Mouse (Mus musculus): ENCODE data around the gene Apoe. TPM values are rescaled to one million over a fixed set of nuclear protein-coding genes. Genes with fewer than 3 reads are reported as not detected.
A peak's percentile ranks its signal among the peaks of the same experiment; 100 is the strongest.
"Not testable (repeated sequence)": the region's sequence is repeated elsewhere in the genome, so short reads cannot be mapped to it uniquely, and the experiment has no call there.

The Apoe gene
- total RNA-seq, 1 experiment: 683 TPM

DNA sequence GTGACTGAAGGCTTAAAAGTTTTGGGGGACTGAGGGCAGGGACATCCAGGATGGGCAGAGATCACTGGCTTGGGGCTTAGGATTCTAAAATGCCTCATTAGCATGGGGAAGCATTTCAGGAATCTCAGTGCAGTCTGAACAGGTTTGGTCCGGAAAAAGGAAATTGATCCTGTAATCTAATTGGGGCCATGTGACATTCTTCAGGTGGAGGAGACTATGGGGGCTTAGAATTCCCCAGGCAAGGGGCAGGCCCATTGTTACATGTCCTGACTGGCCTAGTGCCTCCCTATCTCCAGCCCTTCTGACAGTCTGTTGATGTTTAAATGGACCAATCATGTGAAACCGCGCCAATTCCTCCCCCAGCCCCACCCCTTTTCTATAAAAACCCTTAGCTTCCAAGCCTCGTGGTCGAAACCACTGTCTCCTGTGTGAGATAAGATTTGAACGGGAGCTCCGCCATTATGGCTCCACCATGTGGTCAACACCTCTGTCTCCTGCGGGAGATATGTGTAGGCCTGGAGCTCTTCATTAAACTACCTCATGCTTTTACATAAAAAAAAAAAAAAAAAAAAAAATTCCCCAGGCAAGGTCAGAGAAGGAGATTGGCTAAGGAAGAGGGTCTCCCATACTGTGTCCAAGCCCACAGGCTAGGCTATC is 11.9 kb downstream of the Apoe start:
- in situ Hi-C loops (cut with MboI; ENCODE audit: low sequenced_read_pairs in 2 of 2, unreplicated experiment in 2 of 2); H3K36me3 ChIP-seq (ENCODE audit: control insufficient read depth, insufficient read depth, low read length, poor library complexity, severe bottlenecking); DNase-seq (ENCODE audit: low read depth, low spot score); H3K4me3 ChIP-seq (ENCODE audit: insufficient read depth in 1 of 2, low read depth in 1 of 2, low read length in 2 of 2, poor library complexity in 1 of 2, severe bottlenecking in 1 of 2); H3K9me3 ChIP-seq (ENCODE audit: control insufficient read depth, insufficient read depth, low read depth, low read length): not testable (repeated sequence)
- Histone ChIP-seq H3K9ac (ENCODE audit: insufficient read depth, low read depth, low read length, poor library complexity, severe bottlenecking) (peak overlapping the region; percentile 41; the same call in 1 of the 2 replicates), H3K27ac (ENCODE audit: insufficient read depth, low read depth, low read length, poor library complexity, severe bottlenecking) (peak overlapping the region; percentile 92), H3K4me1 (ENCODE audit: control insufficient read depth in 2 of 2, insufficient read depth in 2 of 2, low read length in 2 of 2, poor library complexity in 1 of 2) (peaks cover 0 to 23% of the 10 kb centered on the region in 2 experiments; a peak in 3 of 4 replicates)
- 0 out of 2 replicates have a peak, but pooled peaks have one; percentile 10 for TF ChIP-seq ZNF384 (IDR thresholded peaks at IDR 0.05; ENCODE audit: low read depth, low read length)

DNA sequence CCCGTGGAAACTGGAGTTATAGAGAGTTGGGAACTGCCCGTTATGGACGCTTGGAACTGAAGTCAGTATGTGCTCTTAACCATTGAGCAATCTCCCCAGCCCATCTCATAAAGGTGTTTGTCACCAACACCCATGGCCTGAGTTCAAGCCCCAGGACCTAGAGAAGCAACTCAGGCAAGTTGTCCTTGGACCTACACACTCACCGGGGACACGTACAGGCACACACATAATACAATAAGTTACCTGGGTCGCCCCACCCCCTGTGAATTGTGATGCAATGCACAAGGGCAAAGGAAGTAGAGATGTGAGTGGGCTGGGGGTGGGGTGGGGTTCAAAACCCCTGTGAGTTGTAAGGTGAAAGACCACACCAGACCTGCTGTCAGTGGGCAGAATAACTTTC is 12.5 kb downstream of the Apoe start:
- H3K4me1 ChIP-seq (ENCODE audit: control insufficient read depth in 2 of 2, insufficient read depth in 2 of 2, low read length in 2 of 2, poor library complexity in 1 of 2): peaks cover 0 to 23% of the 10 kb centered on the region in 2 experiments; a peak in 3 of 4 replicates
- no peaks in the 10 kb centered on the region; the same call in 1 of the 2 replicates for H3K36me3 ChIP-seq (ENCODE audit: control insufficient read depth, insufficient read depth, low read length, poor library complexity, severe bottlenecking)
- peak overlapping the region; percentile 92 for H3K27ac ChIP-seq (ENCODE audit: insufficient read depth, low read depth, low read length, poor library complexity, severe bottlenecking)
- TF ChIP-seq CHD2 (IDR thresholded peaks at IDR 0.05; ENCODE audit: low read depth, low read length): no peak
- TF ChIP-seq MAFK (IDR thresholded peaks at IDR 0.05; ENCODE audit: insufficient read depth, low read depth, low read length): no peak
- TF ChIP-seq ZC3H11A (IDR thresholded peaks at IDR 0.05; ENCODE audit: borderline replicate concordance, low read depth, low read length): no peak
- no peak for TF ChIP-seq ZNF384 (IDR thresholded peaks at IDR 0.05; ENCODE audit: low read depth, low read length)
- no peak for TF ChIP-seq HCFC1 (IDR thresholded peaks at IDR 0.05; ENCODE audit: borderline replicate concordance, insufficient read depth, low read length)
- H3K9me3 ChIP-seq (ENCODE audit: control insufficient read depth, insufficient read depth, low read depth, low read length): no peaks in the 10 kb centered on the region
- H3K9ac ChIP-seq (ENCODE audit: insufficient read depth, low read depth, low read length, poor library complexity, severe bottlenecking): no peak overlapping the region; the same call in 1 of the 2 replicates
- no peak overlapping the region for H3K4me3 ChIP-seq (ENCODE audit: insufficient read depth in 1 of 2, low read depth in 1 of 2, low read length in 2 of 2, poor library complexity in 1 of 2, severe bottlenecking in 1 of 2)
- in situ Hi-C loops (cut with MboI; ENCODE audit: low sequenced_read_pairs in 2 of 2, unreplicated experiment in 2 of 2): no loop called here
- DNase-seq (ENCODE audit: low read depth, low spot score): no peak

DNA sequence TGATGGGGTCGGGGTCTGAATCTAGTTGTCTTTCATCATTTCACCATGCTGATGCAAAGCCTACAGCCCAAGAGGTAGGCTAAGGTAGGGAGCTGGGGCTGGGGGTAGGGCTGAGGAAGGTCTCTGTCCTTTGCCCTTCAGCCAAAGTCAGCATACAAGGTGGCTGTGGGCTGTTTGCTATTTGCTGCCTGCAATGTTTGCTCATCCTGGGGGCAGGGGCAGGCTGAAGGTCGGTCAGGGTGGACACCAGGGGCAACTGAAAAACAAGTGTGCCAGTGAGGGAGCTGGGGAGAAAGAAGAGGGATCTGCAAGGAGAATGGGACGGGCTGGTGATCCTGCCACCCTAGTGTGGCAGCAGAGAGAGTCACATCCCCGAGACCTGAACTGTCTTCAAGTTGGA is 13.6 kb downstream of the Apoe start:
- H3K9ac ChIP-seq (ENCODE audit: insufficient read depth, low read depth, low read length, poor library complexity, severe bottlenecking): no peak overlapping the region; the same call in 1 of the 2 replicates
- no peaks in the 10 kb centered on the region; the same call in 1 of the 2 replicates for H3K36me3 ChIP-seq (ENCODE audit: control insufficient read depth, insufficient read depth, low read length, poor library complexity, severe bottlenecking)
- H3K27ac ChIP-seq (ENCODE audit: insufficient read depth, low read depth, low read length, poor library complexity, severe bottlenecking): peak overlapping the region; percentile 17; the same call in 1 of the 2 replicates
- H3K4me3 ChIP-seq (ENCODE audit: insufficient read depth in 1 of 2, low read depth in 1 of 2, low read length in 2 of 2, poor library complexity in 1 of 2, severe bottlenecking in 1 of 2): no peak overlapping the region
- peaks cover 0 to 27% of the 10 kb centered on the region in 2 experiments; a peak in 3 of 4 replicates for H3K4me1 ChIP-seq (ENCODE audit: control insufficient read depth in 2 of 2, insufficient read depth in 2 of 2, low read length in 2 of 2, poor library complexity in 1 of 2)
- H3K9me3 ChIP-seq (ENCODE audit: control insufficient read depth, insufficient read depth, low read depth, low read length): no peaks in the 10 kb centered on the region
- in situ Hi-C loops (cut with MboI; ENCODE audit: low sequenced_read_pairs in 2 of 2, unreplicated experiment in 2 of 2): no loop called here
- TF ChIP-seq CHD2 (IDR thresholded peaks at IDR 0.05; ENCODE audit: low read depth, low read length): no peak
- TF ChIP-seq MAFK (IDR thresholded peaks at IDR 0.05; ENCODE audit: insufficient read depth, low read depth, low read length): no peak
- TF ChIP-seq ZNF384 (IDR thresholded peaks at IDR 0.05; ENCODE audit: low read depth, low read length): no peak
- TF ChIP-seq ZC3H11A (IDR thresholded peaks at IDR 0.05; ENCODE audit: borderline replicate concordance, low read depth, low read length): no peak
- no peak for TF ChIP-seq HCFC1 (IDR thresholded peaks at IDR 0.05; ENCODE audit: borderline replicate concordance, insufficient read depth, low read length)
- DNase-seq (ENCODE audit: low read depth, low spot score): no peak

DNA sequence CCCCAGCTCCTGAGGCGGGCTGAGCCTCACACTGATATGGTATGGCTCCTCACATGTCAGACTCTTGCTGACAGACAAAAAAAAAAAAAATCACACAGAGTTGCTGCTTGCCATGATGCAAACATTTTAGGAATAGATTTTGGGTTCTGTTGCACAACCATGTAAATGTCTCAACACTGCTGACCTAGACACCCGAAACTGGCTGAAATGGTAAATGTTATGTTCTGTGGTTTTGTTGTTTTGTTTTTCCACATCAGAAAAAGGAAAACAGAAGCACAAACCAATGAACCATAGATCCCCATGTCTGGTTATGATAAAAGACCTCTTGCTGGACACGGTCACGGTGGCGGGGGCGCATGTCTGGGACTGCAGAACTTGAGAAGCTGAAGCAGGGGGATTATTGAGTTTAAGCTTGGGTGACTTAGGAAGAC is 15.2 kb downstream of the Apoe start:
- H3K4me3 ChIP-seq (ENCODE audit: insufficient read depth in 1 of 2, low read depth in 1 of 2, low read length in 2 of 2, poor library complexity in 1 of 2, severe bottlenecking in 1 of 2): no peak overlapping the region
- no peak overlapping the region for H3K9ac ChIP-seq (ENCODE audit: insufficient read depth, low read depth, low read length, poor library complexity, severe bottlenecking)
- DNase-seq (ENCODE audit: low read depth, low spot score): no peak
- no peak overlapping the region for H3K27ac ChIP-seq (ENCODE audit: insufficient read depth, low read depth, low read length, poor library complexity, severe bottlenecking)
- H3K9me3 ChIP-seq (ENCODE audit: control insufficient read depth, insufficient read depth, low read depth, low read length): no peaks in the 10 kb centered on the region
- no peaks in the 10 kb centered on the region for H3K36me3 ChIP-seq (ENCODE audit: control insufficient read depth, insufficient read depth, low read length, poor library complexity, severe bottlenecking)
- H3K4me1 ChIP-seq (ENCODE audit: control insufficient read depth in 2 of 2, insufficient read depth in 2 of 2, low read length in 2 of 2, poor library complexity in 1 of 2): peaks cover 0 to 27% of the 10 kb centered on the region in 2 experiments; a peak in 3 of 4 replicates
- TF ChIP-seq HCFC1 (IDR thresholded peaks at IDR 0.05; ENCODE audit: borderline replicate concordance, insufficient read depth, low read length) (no peak), CHD2 (IDR thresholded peaks at IDR 0.05; ENCODE audit: low read depth, low read length) (no peak), ZNF384 (IDR thresholded peaks at IDR 0.05; ENCODE audit: low read depth, low read length) (no peak), MAFK (IDR thresholded peaks at IDR 0.05; ENCODE audit: insufficient read depth, low read depth, low read length) (no peak), ZC3H11A (IDR thresholded peaks at IDR 0.05; ENCODE audit: borderline replicate concordance, low read depth, low read length) (no peak)
- in situ Hi-C loops (cut with MboI; ENCODE audit: low sequenced_read_pairs in 2 of 2, unreplicated experiment in 2 of 2): no loop called here
